Mouse (Mus musculus): ENCODE data around the gene Fzd2. TPM values are rescaled to one million over a fixed set of nuclear protein-coding genes. Genes with fewer than 3 reads are reported as not detected.

The Fzd2 gene
- polyA plus RNA-seq, 1 experiment, result 66.9 TPM

DNA sequence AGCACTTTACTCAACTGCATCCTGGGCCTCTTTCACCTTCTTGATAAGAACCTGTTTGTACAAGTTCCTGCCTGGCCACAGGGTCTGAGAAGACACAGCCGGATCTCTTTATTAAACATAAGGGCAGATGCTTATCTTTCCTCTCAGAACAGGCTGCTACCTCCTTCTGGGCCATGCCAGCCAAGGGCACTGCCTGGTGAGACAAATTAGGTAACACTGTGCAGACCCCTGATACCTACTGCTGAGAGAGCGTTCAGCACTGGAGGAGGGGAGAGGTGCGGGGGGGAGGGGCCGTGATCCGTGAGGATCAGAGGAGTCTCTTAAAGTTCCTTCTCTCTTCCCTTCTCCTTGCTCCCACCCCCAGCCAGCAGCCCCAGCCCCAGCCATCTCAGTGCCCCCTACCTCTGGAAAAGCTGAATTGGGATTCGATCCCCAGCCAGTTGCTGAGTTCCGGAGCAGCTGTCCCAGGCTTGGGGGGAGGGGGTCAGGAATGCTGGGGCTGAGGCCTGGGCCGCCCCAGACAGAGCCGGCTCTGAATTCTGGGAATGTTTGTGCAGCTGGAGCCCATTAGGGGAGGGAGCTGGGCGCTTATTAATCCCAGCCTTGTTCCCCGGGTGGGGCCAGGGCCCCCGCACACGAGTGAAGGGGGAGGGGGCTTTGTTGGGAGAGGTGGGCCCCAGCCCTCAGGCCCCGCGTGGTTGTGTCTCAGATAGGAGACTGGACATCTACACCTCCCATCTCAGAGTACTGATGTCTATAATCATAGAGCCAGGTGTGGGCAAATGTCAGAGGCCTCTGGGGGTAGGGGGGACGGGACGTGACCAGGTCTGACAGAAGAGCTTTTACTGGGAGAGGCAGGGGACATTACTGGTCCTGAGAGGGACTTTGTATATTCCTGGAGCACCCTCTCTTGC, 19.9 kb downstream of the Fzd2 start:
- Histone ChIP-seq H3K27me3 (ENCODE audit: control insufficient read depth, insufficient read depth, insufficient read length) (no peaks in the 10 kb centered on the region), H3K36me3 (ENCODE audit: control insufficient read depth, insufficient read depth) (no peaks in the 10 kb centered on the region), H3K4me2 (ENCODE audit: low read depth) (peak overlapping the region; percentile 51), H3K4me3 (no peak overlapping the region), H3ac (ENCODE audit: control insufficient read depth, insufficient read length) (no peak overlapping the region), H3K79me2 (ENCODE audit: control insufficient read depth, insufficient read depth) (no peaks in the 10 kb centered on the region)
- TF ChIP-seq MYOD1 (IDR thresholded peaks at IDR 0.05; ENCODE audit: control insufficient read depth in 1 of 3, insufficient read length in 2 of 3, low read depth in 2 of 3), result peak in 2 of 3 experiments; percentile 89 to 92
- TF ChIP-seq MAX (IDR thresholded peaks at IDR 0.05; ENCODE audit: low read depth), result no peak
- TF ChIP-seq POLR2A (IDR thresholded peaks at IDR 0.05; ENCODE audit: insufficient read length, low read depth), result no peak
- no peak for TF ChIP-seq E2F4 (IDR thresholded peaks at IDR 0.05; ENCODE audit: insufficient read depth)
- no peak for TF ChIP-seq CEBPB (IDR thresholded peaks at IDR 0.05; ENCODE audit: insufficient read depth, poor library complexity, severe bottlenecking)
- peak; percentile 63 for TF ChIP-seq TCF3 (IDR thresholded peaks at IDR 0.05; ENCODE audit: insufficient read length, low read depth)
- no peak for TF ChIP-seq POLR2AphosphoS2 (IDR thresholded peaks at IDR 0.05; ENCODE audit: insufficient read length, low read depth)
- peak; percentile 19 to 98 (median 89) for TF ChIP-seq MYOG (IDR thresholded peaks at IDR 0.05; ENCODE audit: control insufficient read depth in 1 of 3, insufficient read depth in 1 of 3, insufficient read length in 2 of 3, low read depth in 2 of 3)
- peak; percentile 92 for TF ChIP-seq TCF12 (IDR thresholded peaks at IDR 0.05; ENCODE audit: insufficient read depth, poor library complexity, severe bottlenecking)
- TF ChIP-seq SRF (IDR thresholded peaks at IDR 0.05; ENCODE audit: control insufficient read depth, insufficient read length, low read depth), result no peak
- TF ChIP-seq USF1 (IDR thresholded peaks at IDR 0.05; ENCODE audit: low read depth), result no peak
- TF ChIP-seq REST (IDR thresholded peaks at IDR 0.05; ENCODE audit: insufficient read depth, insufficient read length), result no peak

GRCm38 (mm10) chr11:102624888-102625407, 20.8 kb downstream of the Fzd2 start:
- Histone ChIP-seq H3ac (ENCODE audit: control insufficient read depth, insufficient read length) (no peak overlapping the region), H3K4me3 (no peak overlapping the region), H3K27me3 (ENCODE audit: control insufficient read depth, insufficient read depth, insufficient read length) (no peaks in the 10 kb centered on the region), H3K79me2 (ENCODE audit: control insufficient read depth, insufficient read depth) (no peaks in the 10 kb centered on the region), H3K4me2 (ENCODE audit: low read depth) (no peak overlapping the region), H3K36me3 (ENCODE audit: control insufficient read depth, insufficient read depth) (no peaks in the 10 kb centered on the region)
- TF ChIP-seq TCF3 (IDR thresholded peaks at IDR 0.05; ENCODE audit: insufficient read length, low read depth) (no peak), MAX (IDR thresholded peaks at IDR 0.05; ENCODE audit: low read depth) (no peak), POLR2AphosphoS2 (IDR thresholded peaks at IDR 0.05; ENCODE audit: insufficient read length, low read depth) (no peak), SRF (IDR thresholded peaks at IDR 0.05; ENCODE audit: control insufficient read depth, insufficient read length, low read depth) (no peak), MYOD1 (IDR thresholded peaks at IDR 0.05; ENCODE audit: control insufficient read depth in 1 of 3, insufficient read length in 2 of 3, low read depth in 2 of 3) (no peak), TCF12 (IDR thresholded peaks at IDR 0.05; ENCODE audit: insufficient read depth, poor library complexity, severe bottlenecking) (no peak), REST (IDR thresholded peaks at IDR 0.05; ENCODE audit: insufficient read depth, insufficient read length) (no peak), E2F4 (IDR thresholded peaks at IDR 0.05; ENCODE audit: insufficient read depth) (no peak), POLR2A (IDR thresholded peaks at IDR 0.05; ENCODE audit: insufficient read length, low read depth) (no peak), CEBPB (IDR thresholded peaks at IDR 0.05; ENCODE audit: insufficient read depth, poor library complexity, severe bottlenecking) (no peak), MYOG (IDR thresholded peaks at IDR 0.05; ENCODE audit: control insufficient read depth in 1 of 3, insufficient read depth in 1 of 3, insufficient read length in 2 of 3, low read depth in 2 of 3) (no peak)

DNA sequence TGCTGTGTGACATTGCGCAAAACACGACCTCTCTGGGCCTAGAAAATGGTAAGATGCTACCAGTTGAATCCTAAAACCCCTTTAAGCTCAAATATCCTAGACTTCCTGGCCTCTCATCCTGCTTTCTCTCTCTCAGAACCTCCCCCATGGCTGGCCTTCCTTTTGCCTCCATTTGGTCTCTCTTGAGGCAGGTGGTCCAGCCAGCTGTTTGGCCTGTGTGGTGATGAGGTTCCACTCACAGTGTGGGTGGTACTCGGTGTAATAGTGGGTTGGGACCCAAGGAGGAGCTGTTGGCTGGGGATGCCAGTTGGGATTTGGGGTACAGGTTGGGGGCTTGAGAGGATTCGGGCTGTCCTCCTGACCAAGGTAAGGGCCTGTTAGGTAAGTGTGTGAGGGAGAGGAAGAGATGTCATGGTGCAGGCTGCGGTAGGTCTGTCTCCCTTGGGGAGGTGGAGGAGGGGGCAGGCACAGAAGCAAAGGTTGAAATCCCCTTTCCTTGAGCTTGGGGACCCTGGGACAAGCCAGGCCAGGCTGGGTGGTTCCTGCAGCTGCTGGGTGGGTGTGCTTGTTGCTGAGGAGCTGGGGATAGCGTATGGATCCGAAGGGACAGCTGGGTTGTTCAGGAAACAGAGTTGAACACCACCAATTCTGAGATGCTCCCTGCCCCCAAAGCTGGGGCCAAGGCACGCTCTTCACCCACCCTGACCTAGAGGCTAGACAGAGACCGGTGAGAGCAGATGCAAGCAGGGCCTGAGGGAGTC, 23.2 kb downstream of the Fzd2 start:
- no peak overlapping the region for H3K4me2 ChIP-seq (ENCODE audit: low read depth)
- H3ac ChIP-seq (ENCODE audit: control insufficient read depth, insufficient read length), result no peak overlapping the region
- H3K79me2 ChIP-seq (ENCODE audit: control insufficient read depth, insufficient read depth), result no peaks in the 10 kb centered on the region
- no peaks in the 10 kb centered on the region for H3K27me3 ChIP-seq (ENCODE audit: control insufficient read depth, insufficient read depth, insufficient read length)
- TF ChIP-seq TCF3 (IDR thresholded peaks at IDR 0.05; ENCODE audit: insufficient read length, low read depth) (peak; percentile 56), MAX (IDR thresholded peaks at IDR 0.05; ENCODE audit: low read depth) (no peak), SRF (IDR thresholded peaks at IDR 0.05; ENCODE audit: control insufficient read depth, insufficient read length, low read depth) (no peak), TCF12 (IDR thresholded peaks at IDR 0.05; ENCODE audit: insufficient read depth, poor library complexity, severe bottlenecking) (peak; percentile 66), MYOD1 (IDR thresholded peaks at IDR 0.05; ENCODE audit: control insufficient read depth in 1 of 3, insufficient read length in 2 of 3, low read depth in 2 of 3) (peak in 2 of 3 experiments; percentile 84 to 88), MYOG (IDR thresholded peaks at IDR 0.05; ENCODE audit: control insufficient read depth in 1 of 3, insufficient read depth in 1 of 3, insufficient read length in 2 of 3, low read depth in 2 of 3) (peak in 2 of 3 experiments; percentile 83 to 89), POLR2AphosphoS2 (IDR thresholded peaks at IDR 0.05; ENCODE audit: insufficient read length, low read depth) (no peak)
- H3K4me3 ChIP-seq, result no peak overlapping the region
- H3K36me3 ChIP-seq (ENCODE audit: control insufficient read depth, insufficient read depth), result no peaks in the 10 kb centered on the region

GRCm38 (mm10) chr11:102628529-102628928, 24.3 kb downstream of the Fzd2 start:
- no peaks in the 10 kb centered on the region for H3K36me3 ChIP-seq (ENCODE audit: control insufficient read depth, insufficient read depth)
- no peak overlapping the region for H3ac ChIP-seq (ENCODE audit: control insufficient read depth, insufficient read length)
- H3K4me3 ChIP-seq, result no peak overlapping the region
- peak; percentile 79 for TF ChIP-seq TCF3 (IDR thresholded peaks at IDR 0.05; ENCODE audit: insufficient read length, low read depth)
- no peak for TF ChIP-seq POLR2A (IDR thresholded peaks at IDR 0.05; ENCODE audit: insufficient read length, low read depth)
- peak in 2 of 3 experiments; percentile 93 to 94 for TF ChIP-seq MYOD1 (IDR thresholded peaks at IDR 0.05; ENCODE audit: control insufficient read depth in 1 of 3, insufficient read length in 2 of 3, low read depth in 2 of 3)
- no peak for TF ChIP-seq E2F4 (IDR thresholded peaks at IDR 0.05; ENCODE audit: insufficient read depth)
- TF ChIP-seq TCF12 (IDR thresholded peaks at IDR 0.05; ENCODE audit: insufficient read depth, poor library complexity, severe bottlenecking), result peak; percentile 85
- TF ChIP-seq MYOG (IDR thresholded peaks at IDR 0.05; ENCODE audit: control insufficient read depth in 1 of 3, insufficient read depth in 1 of 3, insufficient read length in 2 of 3, low read depth in 2 of 3), result peak; percentile 69 to 98 (median 94)
- no peaks in the 10 kb centered on the region for H3K27me3 ChIP-seq (ENCODE audit: control insufficient read depth, insufficient read depth, insufficient read length)
- no peaks in the 10 kb centered on the region for H3K79me2 ChIP-seq (ENCODE audit: control insufficient read depth, insufficient read depth)
- peak overlapping the region; percentile 51 for H3K4me2 ChIP-seq (ENCODE audit: low read depth)

Measured in myocyte (in vitro differentiated cells).